Mouse (Mus musculus) liver, embryonic 14.5 days (tissue): ENCODE measurements around the gene Ntrk1. TPM values are rescaled to one million over a fixed set of nuclear protein-coding genes. Genes with fewer than 3 reads are reported as not detected.

Source experiments
- ATAC-seq: fragments of 200-750 bp; cut with Nextera tagmentation; 2 replicates; pipeline ENCODE4 v1.8.0; 2017; ENCODE audit warnings: moderate number of reproducible peaks, mild to moderate bottlenecking, moderate library complexity; ENCODE audit not compliant: insufficient read depth
- DNase-seq, 3 experiments: peaks; one replicate each; pipeline ENCODE4 v3.0.0-alpha.2; 2012 to 2013; ENCODE audit warnings: low read depth in 3 of 3, low spot score in 3 of 3
- H3K27ac ChIP-seq: fragments of 300-500 bp; sonication (generic); 2 replicates; pipeline ENCODE4 v1.5.1; 2014; ENCODE audit warnings: moderate library complexity, mild to moderate bottlenecking, control low read depth, inconsistent platforms
- H3K27me3 ChIP-seq: fragments of 300-500 bp; sonication (generic); 2 replicates; pipeline ENCODE4 v1.6.1; 2014; ENCODE audit warnings: mild to moderate bottlenecking, low read length, moderate library complexity; ENCODE audit not compliant: control insufficient read depth, insufficient read depth
- H3K36me3 ChIP-seq: fragments of 300-500 bp; sonication (generic); replicated peaks from 2 replicates; pipeline ENCODE4 v1.6.1; 2014; ENCODE audit warnings: low read depth; ENCODE audit not compliant: control insufficient read depth, insufficient read depth
- H3K4me1 ChIP-seq, 2 experiments: fragments of 200-500 bp in 1 of 2; fragments of 300-500 bp in 1 of 2; sonication (generic) in 1 of 2; replicated peaks; 2 replicates each; pipeline ENCODE4 v1.6.1; 2012 to 2014; ENCODE audit warnings: antibody characterized with exemption in 1 of 2, inconsistent platforms in 1 of 2, low read length in 1 of 2; ENCODE audit not compliant: control insufficient read depth in 2 of 2, insufficient read depth in 2 of 2
- H3K4me2 ChIP-seq: fragments of 300-500 bp; sonication (generic); 2 replicates; pipeline ENCODE4 v1.6.1; 2014; ENCODE audit warnings: low read depth, mild to moderate bottlenecking, control low read depth, moderate library complexity
- H3K4me3 ChIP-seq, 2 experiments: fragments of 200-500 bp in 1 of 2; fragments of 300-500 bp in 1 of 2; sonication (generic) in 1 of 2; 2 replicates each; pipeline ENCODE4 v1.5.1; 2012 to 2014; ENCODE audit warnings: low read depth in 2 of 2, low read length in 2 of 2, mild to moderate bottlenecking in 2 of 2, control low read depth in 1 of 2, inconsistent platforms in 1 of 2, moderate library complexity in 1 of 2; ENCODE audit not compliant: insufficient read depth in 1 of 2
- H3K9ac ChIP-seq: fragments of 300-500 bp; sonication (generic); replicated peaks from 2 replicates; pipeline ENCODE4 v1.6.1; 2014; ENCODE audit warnings: mild to moderate bottlenecking, control low read depth, moderate library complexity
- H3K9me3 ChIP-seq: fragments of 300-500 bp; sonication (generic); 2 replicates; pipeline ENCODE4 v1.6.1; 2016; ENCODE audit warnings: low read length, mixed read lengths; ENCODE audit not compliant: control insufficient read depth
- CTCF ChIP-seq: IDR thresholded peaks from 2 replicates; pipeline ENCODE4 v1.5.1; 2016; ENCODE audit warnings: antibody characterized with exemption, low read depth, control low read depth
- EP300 ChIP-seq: IDR thresholded peaks from 2 replicates; pipeline ENCODE4 v1.6.1; 2016; ENCODE audit warnings: antibody characterized with exemption, low read depth
- WGBS: fragments of 180-500 bp; shearing (Covaris S2); extraction: QIAGEN DNeasy Blood & Tissue Kit; methylation state at CpG from one replicate; pipeline ENCODE4 v1.1.7; 2014; ENCODE audit not compliant: insufficient replicate concordance; 5-methylcytosine and 5-hydroxymethylcytosine counted together
- polyA plus RNA-seq, 2 experiments: library from polyadenylated mRNA; depleted of rRNA in 1 of 2; stranded (reverse) in 1 of 2; unstranded in 1 of 2; fragments of >200 nt; fragmentation: Nextera tagmentation in 1 of 2; extraction: Ambion mirVana in 1 of 2; gene quantifications; 2 replicates each; pipeline versions ENCODE4 v1.2.1 to v1.2.3; 2012 to 2014

Gene Ntrk1
- polyA plus RNA-seq, 2 experiments: 0.04 to 0.08 TPM

GRCm38 (mm10) chr3:87816166-87816565 lies 21.2 kb upstream of the Ntrk1 start:
- Histone ChIP-seq H3K36me3 (no peaks in the 10 kb centered on the region), H3K4me2 (no peak overlapping the region), H3K4me1 (no peaks in the 10 kb centered on the region), H3K4me3 (no peak overlapping the region), H3K27ac (no peak overlapping the region), H3K27me3 (peaks cover 4% of the 10 kb centered on the region), H3K9ac (no peak overlapping the region), H3K9me3 (no peaks in the 10 kb centered on the region)
- ATAC-seq (no peak), DNase-seq (no peak)
- WGBS: 36% methylated on average over 6 of the region's 6 CpGs
- TF ChIP-seq EP300: no peak
- no peak for TF ChIP-seq CTCF

GRCm38 (mm10) chr3:87812873-87813272 lies 17.9 kb upstream of the Ntrk1 start:
- ATAC-seq: no peak
- Histone ChIP-seq H3K27ac (no peak overlapping the region), H3K27me3 (peaks cover 21% of the 10 kb centered on the region), H3K4me3 (no peak overlapping the region), H3K4me2 (no peak overlapping the region), H3K36me3 (no peaks in the 10 kb centered on the region), H3K4me1 (no peaks in the 10 kb centered on the region), H3K9ac (no peak overlapping the region), H3K9me3 (no peaks in the 10 kb centered on the region)
- no peak for DNase-seq
- 43% methylated on average over 10 of the region's 10 CpGs for WGBS
- TF ChIP-seq EP300 (no peak), CTCF (no peak)

GRCm38 (mm10) chr3:87812413-87812812 lies 17.5 kb upstream of the Ntrk1 start:
- H3K9ac ChIP-seq: no peak overlapping the region
- no peak overlapping the region for H3K4me2 ChIP-seq
- TF ChIP-seq EP300 (no peak), CTCF (no peak)
- H3K36me3 ChIP-seq: no peaks in the 10 kb centered on the region
- H3K4me1 ChIP-seq: no peaks in the 10 kb centered on the region
- H3K27ac ChIP-seq: no peak overlapping the region
- H3K27me3 ChIP-seq: peaks cover 18% of the 10 kb centered on the region
- no peak for DNase-seq
- 54% methylated on average over 4 of the region's 4 CpGs for WGBS
- no peak for ATAC-seq
- H3K9me3 ChIP-seq: no peaks in the 10 kb centered on the region
- H3K4me3 ChIP-seq: no peak overlapping the region

GRCm38 (mm10) chr3:87811297-87811696 lies 16.3 kb upstream of the Ntrk1 start:
- H3K4me2 ChIP-seq: no peak overlapping the region
- ATAC-seq (no peak), DNase-seq (no peak)
- H3K4me1 ChIP-seq: no peaks in the 10 kb centered on the region
- H3K9ac ChIP-seq: no peak overlapping the region
- no peak overlapping the region for H3K4me3 ChIP-seq
- TF ChIP-seq EP300 (no peak), CTCF (no peak)
- peaks cover 17% of the 10 kb centered on the region for H3K27me3 ChIP-seq
- H3K27ac ChIP-seq: no peak overlapping the region
- WGBS: 54% methylated on average over 8 of the region's 8 CpGs
- H3K36me3 ChIP-seq: no peaks in the 10 kb centered on the region
- no peaks in the 10 kb centered on the region for H3K9me3 ChIP-seq

- Histone ChIP-seq H3K27ac (no peak overlapping the region), H3K36me3 (no peaks in the 10 kb centered on the region), H3K27me3 (peaks cover 21% of the 10 kb centered on the region), H3K9ac (no peak overlapping the region), H3K4me2 (no peak overlapping the region), H3K4me3 (no peak overlapping the region), H3K9me3 (no peaks in the 10 kb centered on the region), H3K4me1 (no peaks in the 10 kb centered on the region)
- 8% methylated on average over 28 of the region's 28 CpGs for WGBS
- TF ChIP-seq CTCF (no peak), EP300 (no peak)
- DNase-seq (no peak), ATAC-seq (no peak)
Observed at GRCm38 (mm10) chr3:87809322-87809962, 14.5 kb upstream of the Ntrk1 start.
